Mouse (Mus musculus) gastrocnemius, postnatal 14 days (tissue): Measurements from ENCODE around the gene Ahsg. TPM values are rescaled to one million over a fixed set of nuclear protein-coding genes. Genes with fewer than 3 reads are reported as not detected.

Source experiments
- DNase-seq: peaks from one replicate; pipeline ENCODE4 v3.0.0; 2021; ENCODE audit warnings: mixed read lengths
- intact Hi-C: fragments of 180-260 bp; cut with DNase I; formaldehyde crosslinking; loops from one replicate; pipeline ENCODE4 v1.15.1; 2025; ENCODE audit warnings: low total_unique reads
- long read RNA-seq, 2 experiments: library from polyadenylated mRNA; stranded (forward); transcript quantifications; one replicate each; pipeline ENCODE4 v2.0.0; 2021
- total RNA-seq, 2 experiments: library from RNA; stranded (reverse); gene quantifications; 2 replicates each; pipeline ENCODE4 v1.2.3; 2021

Gene Ahsg
- total RNA-seq, result under 1 TPM; 0.23 to 0.58 TPM
- long read RNA-seq, experiment 1, result 0 reads
- long read RNA-seq, experiment 2, result 0 reads

- intact Hi-C loops, result no loop called here
- DNase-seq, result no peak
Observed at GRCm38 (mm10) chr16:22890683-22891510, at the start of gene Ahsg. Ahsg (plus strand) TSS chr16:22891277.

GRCm38 (mm10) chr16:22842871-22843270 is 48.2 kb upstream of the Ahsg start:
- DNase-seq, result no peak
- intact Hi-C loops, result no loop called here

- intact Hi-C loops, result no loop called here
- peak; percentile 80 for DNase-seq
Observed at GRCm38 (mm10) chr16:22844061-22844801, 46.8 kb upstream of the Ahsg start.

GRCm38 (mm10) chr16:22844834-22845233 is 46.2 kb upstream of the Ahsg start:
- DNase-seq, result no peak
- intact Hi-C loops, result no loop called here

GRCm38 (mm10) chr16:22845481-22845880 is 45.6 kb upstream of the Ahsg start:
- intact Hi-C loops, result no loop called here

GRCm38 (mm10) chr16:22847686-22848085 is 43.4 kb upstream of the Ahsg start:
- intact Hi-C loops, result no loop called here
- no peak for DNase-seq

More at GRCm38 (mm10) chr16:22845481-22845880, 45.6 kb upstream of the Ahsg start:
- DNase-seq, result no peak

GRCm38 (mm10) chr16:22848331-22848730 is 42.7 kb upstream of the Ahsg start:
- DNase-seq, result no peak
- intact Hi-C loops, result no loop called here

- no peak for DNase-seq
- intact Hi-C loops, result no loop called here
Observed at GRCm38 (mm10) chr16:22852709-22853108, 38.4 kb upstream of the Ahsg start.

- DNase-seq, result no peak
- intact Hi-C loops, result no loop called here
Observed at GRCm38 (mm10) chr16:22856773-22857172, 34.3 kb upstream of the Ahsg start.

GRCm38 (mm10) chr16:22857431-22858113 is 33.5 kb upstream of the Ahsg start, which contains the start of the genes Tbccd1 and Dnajb11:
Tbccd1 (minus strand) TSS chr16:22857669.
Dnajb11 (plus strand) TSS chr16:22857845.
- DNase-seq, result peak; percentile 98
- intact Hi-C loops, result no loop called here

GRCm38 (mm10) chr16:22872397-22872796 is 18.7 kb upstream of the Ahsg start:
- intact Hi-C loops, result loop anchor here (5.0 kb wide), 1 partner anchor 175 kb away; no protein-coding TSS in a partner anchor
- DNase-seq, result no peak

GRCm38 (mm10) chr16:22873369-22873768 is 17.7 kb upstream of the Ahsg start:
- no peak for DNase-seq
- intact Hi-C loops, result loop anchor here (5.0 kb wide), 1 partner anchor 174 kb away; no protein-coding TSS in a partner anchor

- DNase-seq, result no peak
- intact Hi-C loops, result loop anchor here (5.0 kb wide), 2 partner anchors 76 to 261 kb away; partner anchors contain the start of gene Hrg
Observed at GRCm38 (mm10) chr16:22876218-22877043, 14.6 kb upstream of the Ahsg start.

- DNase-seq, result no peak
- intact Hi-C loops, result loop anchor here (5.0 kb wide), 2 partner anchors 74 to 259 kb away; partner anchors contain the start of gene Hrg
Observed at GRCm38 (mm10) chr16:22877660-22878390, 13.3 kb upstream of the Ahsg start.

GRCm38 (mm10) chr16:22878716-22879115 is 12.4 kb upstream of the Ahsg start:
- no peak for DNase-seq
- intact Hi-C loops, result loop anchor here (5.0 kb wide), 2 partner anchors 74 to 259 kb away; partner anchors contain the start of gene Hrg

GRCm38 (mm10) chr16:22879945-22880595 is 11.0 kb upstream of the Ahsg start:
- no peak for DNase-seq
- intact Hi-C loops, result loop anchor here (5.0 kb wide), 2 partner anchors 72 to 257 kb away; partner anchors contain the start of gene Hrg

GRCm38 (mm10) chr16:22880900-22881299 is 10.2 kb upstream of the Ahsg start:
- DNase-seq, result no peak
- intact Hi-C loops, result no loop called here
